Mouse (Mus musculus) cortical plate, adult 2 months (tissue): ENCODE measurements at regions not wholly inside any gene's neighbourhood (a gene's known extent, or its start where the extent isn't known, plus 50 kb on each side); places are given as distances from the start of the nearest gene placed in this dataset.

Source experiments
- CTCF ChIP-seq: fragments of 200-500 bp; IDR thresholded peaks from 2 replicates; pipeline ENCODE4 v1.5.1; 2011; ENCODE audit warnings: mild to moderate bottlenecking, control low read depth, low read length; ENCODE audit not compliant: insufficient read depth; ENCODE audit errors: extremely low read depth
- POLR2A ChIP-seq: fragments of 200-500 bp; IDR thresholded peaks from 2 replicates; pipeline ENCODE4 v1.6.1; 2011; ENCODE audit warnings: mild to moderate bottlenecking, low read length, control low read depth; ENCODE audit not compliant: insufficient read depth; ENCODE audit errors: extremely low read depth

- TF ChIP-seq CTCF, result no peak
- TF ChIP-seq POLR2A, result no peak
Observed at GRCm38 (mm10) chr3:150648040-150648439, 789.6 kb upstream of the Adgrl4 start.
